ENCODE assay signal across 11 mouse cellular contexts in the genomic region with DNA sequence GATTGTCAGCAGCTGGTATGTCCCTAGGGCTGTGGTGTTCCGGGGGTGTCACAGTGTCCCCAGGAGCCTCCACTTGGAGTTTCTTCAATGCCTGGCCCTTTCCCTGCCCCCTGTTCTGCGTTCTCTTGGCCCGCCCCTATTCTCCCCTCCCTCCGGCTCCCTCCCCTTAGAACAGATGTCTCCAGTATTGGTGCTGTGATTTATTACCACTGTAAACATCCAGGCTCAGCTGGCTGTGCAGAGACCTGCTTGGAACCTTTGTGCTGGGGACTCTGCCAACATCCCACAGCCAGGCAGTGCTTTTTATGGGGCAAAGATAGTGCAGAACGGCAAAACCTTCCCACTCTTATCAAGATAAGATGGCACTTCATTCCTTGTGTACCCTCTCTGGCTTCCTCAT. TPM values are rescaled to one million over a fixed set of nuclear protein-coding genes. Genes with fewer than 3 reads are reported as not detected.
DNase-seq lines count a peak whose midpoint lies in the region; ATAC-seq lines count a peak whose summit lies in the region.
"Had no signal": no experiment of that assay in that cellular context is flagged by ENCODE, and none has a peak within 500 bp of the region (broad histone marks: within the 10 kb centered on the region; RNA-seq: fewer than 3 reads in every experiment).

No protein-coding gene starts in this region.

- no peaks in the 10 kb centered on the region for H3K36me3 ChIP-seq in kidney, embryonic 16.5 days (ENCODE audit: insufficient read depth, low read length)
- no peaks in the 10 kb centered on the region for H3K36me3 ChIP-seq in intestine, embryonic 14.5 days (ENCODE audit: control insufficient read depth, insufficient read depth, low read length)
- H3K36me3 ChIP-seq in neural tube, embryonic 15.5 days: no peaks in the 10 kb centered on the region

- H3K4me3 ChIP-seq in kidney, embryonic 16.5 days (ENCODE audit: low read length): peak overlapping the region; percentile 29
- H3K4me3 ChIP-seq in intestine, embryonic 14.5 days (ENCODE audit: low read depth, low read length): no peak overlapping the region
- H3K4me3 ChIP-seq in neural tube, embryonic 15.5 days (replicated peaks): peak overlapping the region; percentile 24

- ATAC-seq in kidney, embryonic 16.5 days (ENCODE audit: low FRiP score, low TSS enrichment): peak; percentile 86
- ATAC-seq in intestine, embryonic 14.5 days (replicated peaks; ENCODE audit: low FRiP score, low TSS enrichment, low read depth): peak; percentile 83
- ATAC-seq in neural tube, embryonic 15.5 days (ENCODE audit: low FRiP score): peak; percentile 86

- DNase-seq in kidney, adult 9 months: no peak
- peak; percentile 69 for DNase-seq in embryo, embryonic 11.5 days (ENCODE audit: low read depth, low spot score)
- peak; percentile 76 for DNase-seq in intestine, embryonic 14.5 days (ENCODE audit: low spot score)
- DNase-seq in left cerebral cortex, adult 9 months (ENCODE audit: low spot score in 2 of 2): no peak
- no peak for DNase-seq in cerebellum, adult 8-10 months
- DNase-seq: cerebellum, adult 18-20 months; heart, adult 11 months; layer of hippocampus, postnatal 36 days; thymus, postnatal 4 days had no signal

- peak overlapping the region; percentile 48; the same call in 1 of the 2 replicates for H3K9ac ChIP-seq in kidney, embryonic 16.5 days (replicated peaks; ENCODE audit: low read length)
- no peak overlapping the region for H3K9ac ChIP-seq in intestine, embryonic 14.5 days (ENCODE audit: low read length)
- 0 out of 2 replicates have a peak overlapping the region, but pooled peaks have one; percentile 3 for H3K9ac ChIP-seq in neural tube, embryonic 15.5 days (replicated peaks)

- peaks cover 41% of the 10 kb centered on the region for H3K4me1 ChIP-seq in kidney, embryonic 16.5 days (ENCODE audit: insufficient read depth, low read length)
- H3K4me1 ChIP-seq in intestine, embryonic 14.5 days (replicated peaks; ENCODE audit: control insufficient read depth, insufficient read depth, low read length): peaks cover 14% of the 10 kb centered on the region
- peaks cover 26% of the 10 kb centered on the region for H3K4me1 ChIP-seq in neural tube, embryonic 15.5 days

- H3K4me2 ChIP-seq in kidney, embryonic 16.5 days (replicated peaks; ENCODE audit: low read depth, low read length): peak overlapping the region; percentile 46
- peak overlapping the region; percentile 39 for H3K4me2 ChIP-seq in intestine, embryonic 14.5 days (ENCODE audit: low read length)
- peak overlapping the region; percentile 52 for H3K4me2 ChIP-seq in neural tube, embryonic 15.5 days

- 1% methylated on average over 5 of the region's 5 CpGs for WGBS in kidney, embryonic 16.5 days
- WGBS in intestine, embryonic 14.5 days: 3% methylated on average over 5 of the region's 5 CpGs
- WGBS in neural tube, embryonic 15.5 days: 0% methylated on average over 5 of the region's 5 CpGs

- no peaks in the 10 kb centered on the region for H3K27me3 ChIP-seq in kidney, embryonic 16.5 days (ENCODE audit: insufficient read depth, low read length)
- H3K27me3 ChIP-seq in intestine, embryonic 14.5 days (replicated peaks; ENCODE audit: control insufficient read depth, insufficient read depth, low read length): no peaks in the 10 kb centered on the region
- H3K27me3 ChIP-seq in neural tube, embryonic 15.5 days (replicated peaks): no peaks in the 10 kb centered on the region

- peak overlapping the region; percentile 74 for H3K27ac ChIP-seq in kidney, embryonic 16.5 days (ENCODE audit: low read length)
- H3K27ac ChIP-seq in intestine, embryonic 14.5 days (ENCODE audit: low read depth): peak overlapping the region; percentile 79
- H3K27ac ChIP-seq in neural tube, embryonic 15.5 days (replicated peaks): peak overlapping the region; percentile 83

- H3K9me3 ChIP-seq in kidney, embryonic 16.5 days (ENCODE audit: low read length): no peaks in the 10 kb centered on the region
- no peaks in the 10 kb centered on the region for H3K9me3 ChIP-seq in intestine, embryonic 14.5 days (ENCODE audit: control insufficient read depth, low read length)
- no peaks in the 10 kb centered on the region for H3K9me3 ChIP-seq in neural tube, embryonic 15.5 days (replicated peaks)

RNA-seq across cellular contexts. Expression of a gene that starts 8.3 kb away (rescaled TPM):
- polyA plus RNA-seq in kidney, embryonic 16.5 days (2015; fragmentation: Nextera tagmentation; extraction: Ambion mirVana): 28.3 and 31.9 TPM in 2 replicates
- polyA plus RNA-seq in intestine, embryonic 14.5 days (2014; fragmentation: Nextera tagmentation; extraction: Ambion mirVana): 24.0 and 24.5 TPM in 2 replicates
- 34.4 and 38.3 TPM in 2 replicates for polyA plus RNA-seq in neural tube, embryonic 15.5 days (2015; fragmentation: Nextera tagmentation; extraction: Ambion mirVana)

RNA-seq across cellular contexts. Expression of a gene that starts 21.0 kb away (rescaled TPM):
- polyA plus RNA-seq in kidney, embryonic 16.5 days (2015; fragmentation: Nextera tagmentation; extraction: Ambion mirVana): 4.4 and 4.9 TPM in 2 replicates
- 0.43 and 0.70 TPM in 2 replicates for polyA plus RNA-seq in intestine, embryonic 14.5 days (2014; fragmentation: Nextera tagmentation; extraction: Ambion mirVana)
- 3.0 and 11.2 TPM in 2 replicates for polyA plus RNA-seq in neural tube, embryonic 15.5 days (2015; fragmentation: Nextera tagmentation; extraction: Ambion mirVana)

RNA-seq across cellular contexts. Expression of a gene that starts 42.1 kb away (rescaled TPM):
- not detected in 2 replicates for polyA plus RNA-seq in kidney, embryonic 16.5 days (2015; fragmentation: Nextera tagmentation; extraction: Ambion mirVana)
- not detected in 2 replicates for polyA plus RNA-seq in intestine, embryonic 14.5 days (2014; fragmentation: Nextera tagmentation; extraction: Ambion mirVana)
- polyA plus RNA-seq in neural tube, embryonic 15.5 days (2015; fragmentation: Nextera tagmentation; extraction: Ambion mirVana): 0.06 TPM in 1 of 2 replicates, not detected in the other

RNA-seq across cellular contexts. Expression of a gene that starts 57.3 kb away (rescaled TPM):
- 0.19 and 0.42 TPM in 2 replicates for polyA plus RNA-seq in kidney, embryonic 16.5 days (2015; fragmentation: Nextera tagmentation; extraction: Ambion mirVana)
- polyA plus RNA-seq in intestine, embryonic 14.5 days (2014; fragmentation: Nextera tagmentation; extraction: Ambion mirVana): not detected in 2 replicates
- 0.24 and 0.29 TPM in 2 replicates for polyA plus RNA-seq in neural tube, embryonic 15.5 days (2015; fragmentation: Nextera tagmentation; extraction: Ambion mirVana)

Comparison
In these comparisons a context has a peak if more than half of its experiments do, and no peak if none do; other contexts are left out.
1. DNase-seq: peak in embryo, embryonic 11.5 days (single experiment) and intestine, embryonic 14.5 days (single experiment); none in kidney, adult 9 months (single experiment), left cerebral cortex, adult 9 months (0 of 2) and cerebellum, adult 8-10 months (single experiment).
2. Peak in every context shown above with its lines, with median percentiles within 50 percentile points of each other: ATAC-seq, H3K27ac ChIP-seq and H3K4me2 ChIP-seq.